Mouse (Mus musculus): ENCODE results near the gene Tacc3. TPM values are rescaled to one million over a fixed set of nuclear protein-coding genes. Genes with fewer than 3 reads are reported as not detected.

Gene Tacc3
- total and polyA plus RNA-seq, 2 experiments from 2014 or later, result 20.1 to 25.5 TPM

GRCm38 (mm10) chr5:33637606-33638350 is 20.1 kb upstream of the Tacc3 start:
- H3K36me3 ChIP-seq (ENCODE audit: insufficient read depth), result peaks cover 27% of the 10 kb centered on the region
- WGBS, result 75% methylated on average over 3 of the region's 3 CpGs
- no peak for ATAC-seq
- no peak for TF ChIP-seq CTCF (IDR thresholded peaks at IDR 0.05; ENCODE audit: low read depth)
- no peak overlapping the region for H3K4me3 ChIP-seq (ENCODE audit: low read depth, low read length)
- no peak for DNase-seq
- no peaks in the 10 kb centered on the region for H3K4me1 ChIP-seq (ENCODE audit: insufficient read depth)
- no peak overlapping the region for H3K4me2 ChIP-seq (ENCODE audit: low read depth)
- no peaks in the 10 kb centered on the region for H3K9me3 ChIP-seq (ENCODE audit: low read length)
- no peak overlapping the region for H3K27ac ChIP-seq (ENCODE audit: low read depth, low read length)
- H3K27me3 ChIP-seq (ENCODE audit: insufficient read depth, low read length), result no peaks in the 10 kb centered on the region
- H3K9ac ChIP-seq, result no peak overlapping the region

- WGBS, result 71% methylated on average over 4 of the region's 4 CpGs
- Histone ChIP-seq H3K27me3 (ENCODE audit: insufficient read depth, low read length) (no peaks in the 10 kb centered on the region), H3K27ac (ENCODE audit: low read depth, low read length) (no peak overlapping the region), H3K4me1 (ENCODE audit: insufficient read depth) (no peaks in the 10 kb centered on the region), H3K36me3 (ENCODE audit: insufficient read depth) (peaks cover 36% of the 10 kb centered on the region), H3K4me3 (ENCODE audit: low read depth, low read length) (no peak overlapping the region), H3K9ac (no peak overlapping the region), H3K4me2 (ENCODE audit: low read depth) (no peak overlapping the region), H3K9me3 (ENCODE audit: low read length) (no peaks in the 10 kb centered on the region)
- DNase-seq, result no peak
- ATAC-seq, result no peak
- TF ChIP-seq CTCF (IDR thresholded peaks at IDR 0.05; ENCODE audit: low read depth), result no peak
These were observed 19.1 kb upstream of the Tacc3 start for GRCm38 (mm10) chr5:33638826-33639225.

- no peaks in the 10 kb centered on the region for H3K27me3 ChIP-seq (ENCODE audit: insufficient read depth, low read length)
- H3K9me3 ChIP-seq (ENCODE audit: low read length), result no peaks in the 10 kb centered on the region
- no peak overlapping the region for H3K9ac ChIP-seq
- no peak overlapping the region for H3K27ac ChIP-seq (ENCODE audit: low read depth, low read length)
- ATAC-seq, result no peak
- peak; percentile 65 for DNase-seq
- H3K4me1 ChIP-seq (ENCODE audit: insufficient read depth), result no peaks in the 10 kb centered on the region
- peaks cover 48% of the 10 kb centered on the region for H3K36me3 ChIP-seq (ENCODE audit: insufficient read depth)
- 35% methylated on average over 3 of the region's 3 CpGs for WGBS
- H3K4me2 ChIP-seq (ENCODE audit: low read depth), result no peak overlapping the region
- no peak overlapping the region for H3K4me3 ChIP-seq (ENCODE audit: low read depth, low read length)
- peak; percentile 75 for TF ChIP-seq CTCF (IDR thresholded peaks at IDR 0.05; ENCODE audit: low read depth)
These were observed 17.3 kb upstream of the Tacc3 start for GRCm38 (mm10) chr5:33640652-33641051.

GRCm38 (mm10) chr5:33651017-33651416 is 6.9 kb upstream of the Tacc3 start:
- Histone ChIP-seq H3K27me3 (ENCODE audit: insufficient read depth, low read length) (no peaks in the 10 kb centered on the region), H3K9ac (peak overlapping the region; percentile 76), H3K4me1 (ENCODE audit: insufficient read depth) (0 out of 2 replicates have a peak, but pooled peaks cover 3% of the 10 kb centered on the region), H3K27ac (ENCODE audit: low read depth, low read length) (peak overlapping the region; percentile 95), H3K9me3 (ENCODE audit: low read length) (no peaks in the 10 kb centered on the region), H3K4me3 (ENCODE audit: low read depth, low read length) (peak overlapping the region; percentile 81), H3K4me2 (ENCODE audit: low read depth) (peak overlapping the region; percentile 62), H3K36me3 (ENCODE audit: insufficient read depth) (peaks cover 18% of the 10 kb centered on the region)
- ATAC-seq (no peak), DNase-seq (no peak)
- no peak for TF ChIP-seq CTCF (IDR thresholded peaks at IDR 0.05; ENCODE audit: low read depth)
- WGBS, result 19% methylated on average over 2 of the region's 2 CpGs

GRCm38 (mm10) chr5:33651541-33651920 is 6.4 kb upstream of the Tacc3 start:
- Histone ChIP-seq H3K4me3 (ENCODE audit: low read depth, low read length) (peak overlapping the region; percentile 81), H3K27ac (ENCODE audit: low read depth, low read length) (peak overlapping the region; percentile 95), H3K4me2 (ENCODE audit: low read depth) (peak overlapping the region; percentile 62), H3K27me3 (ENCODE audit: insufficient read depth, low read length) (no peaks in the 10 kb centered on the region), H3K9ac (peak overlapping the region; percentile 76), H3K4me1 (ENCODE audit: insufficient read depth) (0 out of 2 replicates have a peak, but pooled peaks cover 3% of the 10 kb centered on the region), H3K9me3 (ENCODE audit: low read length) (no peaks in the 10 kb centered on the region), H3K36me3 (ENCODE audit: insufficient read depth) (peaks cover 15% of the 10 kb centered on the region)
- ATAC-seq (peak; percentile 7), DNase-seq (no peak)
- 0 out of 2 replicates have a peak, but pooled peaks have one; percentile 24 for TF ChIP-seq CTCF (IDR thresholded peaks at IDR 0.05; ENCODE audit: low read depth)
- under 1% methylated on average over 11 of the region's 11 CpGs for WGBS

GRCm38 (mm10) chr5:33651921-33652782 is 5.8 kb upstream of the Tacc3 start, which contains the start of gene Slbp:
Gene Slbp, minus strand, starts transcription at chr5:33652574.
- H3K4me3 ChIP-seq (ENCODE audit: low read depth, low read length), result peak within 1 kb of the TSS; percentile 81
- peak within 1 kb of the TSS; percentile 95 for H3K27ac ChIP-seq (ENCODE audit: low read depth, low read length)
- peaks cover 15% of the 10 kb centered on the region for H3K36me3 ChIP-seq (ENCODE audit: insufficient read depth)
- peak within 1 kb of the TSS; percentile 62 for H3K4me2 ChIP-seq (ENCODE audit: low read depth)
- peak; percentile 21 for TF ChIP-seq CTCF (IDR thresholded peaks at IDR 0.05; ENCODE audit: low read depth)
- ATAC-seq (peak; percentile 96), DNase-seq (peak; percentile 96)
- peak within 1 kb of the TSS; percentile 76 for H3K9ac ChIP-seq
- H3K27me3 ChIP-seq (ENCODE audit: insufficient read depth, low read length), result no peaks in the 10 kb centered on the region
- H3K4me1 ChIP-seq (ENCODE audit: insufficient read depth), result peaks cover 7% of the 10 kb centered on the region
- WGBS, result 1% methylated on average over 82 of the region's 82 CpGs
- no peaks in the 10 kb centered on the region for H3K9me3 ChIP-seq (ENCODE audit: low read length)
